Mouse (Mus musculus) spleen, adult 18-20 months (tissue): ENCODE results near the gene Olfr1224-ps1.
"Not testable (repeated sequence)": the region's sequence is repeated elsewhere in the genome, so short reads cannot be mapped to it uniquely, and the experiment has no call there.

ENCODE experiments used
- DNase-seq, 2 experiments: peaks; one replicate each; pipeline ENCODE4 v3.0.0; 2022; ENCODE audit warnings: mixed read lengths in 2 of 2

Gene Olfr1224-ps1

DNA sequence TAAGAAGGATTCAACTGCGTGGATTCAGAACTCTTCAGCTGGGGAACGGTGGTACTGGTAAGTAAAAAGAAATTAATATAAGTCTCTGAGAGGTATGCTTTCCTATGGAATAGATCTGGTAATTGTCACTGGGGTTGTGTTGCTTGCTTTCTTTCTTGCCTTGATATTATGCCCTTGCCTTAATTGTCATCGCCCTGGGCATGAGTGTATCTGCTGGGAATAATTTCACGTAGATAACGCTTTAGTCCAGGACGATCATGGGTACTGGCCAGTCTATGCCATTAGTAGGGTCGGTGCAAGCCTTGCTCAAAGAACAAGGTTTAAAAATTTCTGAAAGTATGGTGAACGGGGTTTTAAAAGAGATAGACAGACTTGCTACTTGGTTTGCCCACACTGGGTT lies at the start of gene Olfr1224-ps1:
Gene Olfr1224-ps1 (minus strand): TSS at position 101 of the 400 bp plus-strand sequence.
- not testable (repeated sequence) for DNase-seq

- no peak for DNase-seq
Observed at GRCm38 (mm10) chr2:89199948-89200347, 36.1 kb upstream of the Olfr1224-ps1 start, which contains the start of gene Olfr1226. Olfr1226 (minus strand) TSS chr2:89200048.

DNA sequence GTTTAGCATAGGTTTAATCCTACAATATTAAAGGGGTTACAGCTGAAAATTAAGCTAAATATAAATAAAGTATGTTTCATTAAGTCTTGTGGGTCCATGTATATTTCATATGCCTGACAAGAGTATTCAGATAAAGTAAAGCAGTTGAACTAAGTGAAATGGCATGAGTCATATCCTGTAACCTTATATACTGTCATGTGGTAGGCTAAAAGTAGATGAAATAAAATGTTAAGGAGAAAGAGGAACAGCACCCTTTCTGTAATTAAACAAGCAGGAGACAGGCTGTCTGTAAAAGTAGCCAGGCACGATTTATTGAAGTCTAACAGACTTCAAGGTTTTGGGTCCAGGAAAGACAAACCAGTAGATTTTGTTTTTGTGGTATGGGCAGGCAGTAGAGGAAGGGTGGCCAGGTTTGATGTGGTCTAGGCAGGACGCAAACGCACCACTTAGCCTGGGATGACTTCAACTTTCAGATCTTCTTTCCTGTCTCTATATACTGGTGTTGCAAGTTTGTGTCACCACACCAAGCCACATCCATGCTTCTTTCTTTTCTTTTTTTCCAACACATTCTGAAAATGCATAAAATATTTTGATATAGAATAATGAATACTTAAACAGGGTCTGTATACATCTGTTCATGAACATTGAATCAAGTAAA lies 32.6 kb upstream of the Olfr1224-ps1 start:
- no peak for DNase-seq

DNA sequence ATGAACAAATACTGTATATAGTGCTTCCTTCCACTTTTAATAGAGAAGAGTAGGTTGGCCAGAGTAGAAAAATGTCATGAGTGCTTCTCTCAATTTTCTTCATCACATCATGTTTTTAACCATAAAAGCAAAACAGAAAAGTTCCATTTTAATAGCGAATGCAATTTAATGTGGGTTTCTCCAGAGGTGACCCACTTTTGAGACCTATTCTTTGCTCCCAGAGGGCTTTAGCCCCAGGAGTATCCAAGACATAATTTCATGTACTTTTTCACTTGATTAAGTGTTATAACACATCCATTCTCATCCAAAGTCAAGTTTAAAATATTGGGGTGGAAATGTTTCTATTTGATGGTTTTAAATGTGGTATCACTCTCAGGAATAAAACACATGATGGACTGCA lies 10.7 kb upstream of the Olfr1224-ps1 start, which contains the start of gene Olfr1225:
Gene Olfr1225 (minus strand): TSS at position 101 of the 400 bp plus-strand sequence.
- no peak for DNase-seq

DNA sequence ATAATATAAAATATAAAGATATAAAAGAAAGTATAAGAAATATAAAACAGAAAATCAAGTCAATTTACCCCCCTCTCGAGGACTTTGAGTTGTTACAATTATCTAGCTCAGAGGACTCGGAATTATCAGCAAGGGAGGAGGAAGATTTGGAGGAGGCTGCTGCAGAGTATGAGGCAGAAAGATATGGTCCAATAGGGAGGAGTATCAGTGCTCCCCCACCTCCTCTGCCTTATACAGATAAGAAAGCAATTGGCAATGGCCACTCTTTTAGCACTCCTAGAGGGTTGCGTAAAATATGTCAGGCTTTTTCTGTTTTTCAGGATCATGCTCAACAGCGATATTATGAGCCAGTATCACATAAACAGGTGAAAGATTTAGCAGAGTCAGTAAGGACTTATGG lies 820 bp upstream of the Olfr1224-ps1 start:
- not testable (repeated sequence) for DNase-seq

GRCm38 (mm10) chr2:89151460-89151859 lies 12.4 kb downstream of the Olfr1224-ps1 start, which contains the start of gene Olfr1223:
Olfr1223 (minus strand) TSS chr2:89151560.
- DNase-seq, result no peak

GRCm38 (mm10) chr2:89132954-89133353 lies 30.9 kb downstream of the Olfr1224-ps1 start, which contains the start of gene Olfr1222:
Olfr1222 (minus strand) TSS chr2:89133054.
- DNase-seq, result no peak

DNA sequence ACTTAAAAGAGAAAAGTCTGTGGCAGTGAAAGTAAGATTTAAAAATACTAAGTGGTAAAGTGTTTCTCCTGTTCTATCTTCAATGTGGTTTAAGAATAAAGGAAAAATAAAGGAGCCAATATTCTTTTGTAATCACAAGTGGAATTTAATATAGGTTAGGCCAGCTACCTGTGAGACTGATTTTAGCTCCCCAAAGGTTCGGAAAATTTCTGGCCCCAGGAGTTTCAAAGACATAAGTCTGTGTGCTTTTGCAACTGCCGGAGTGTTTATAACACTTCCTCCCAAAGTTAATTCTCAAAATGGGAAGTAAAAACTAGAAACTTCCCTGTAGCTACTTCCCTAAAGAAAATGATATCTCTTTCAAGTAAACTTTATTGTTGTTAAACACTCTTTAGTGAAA lies 46.7 kb downstream of the Olfr1224-ps1 start, which contains the start of gene Olfr1221:
Gene Olfr1221 (minus strand): TSS at position 101 of the 400 bp plus-strand sequence.
- no peak for DNase-seq

DNA sequence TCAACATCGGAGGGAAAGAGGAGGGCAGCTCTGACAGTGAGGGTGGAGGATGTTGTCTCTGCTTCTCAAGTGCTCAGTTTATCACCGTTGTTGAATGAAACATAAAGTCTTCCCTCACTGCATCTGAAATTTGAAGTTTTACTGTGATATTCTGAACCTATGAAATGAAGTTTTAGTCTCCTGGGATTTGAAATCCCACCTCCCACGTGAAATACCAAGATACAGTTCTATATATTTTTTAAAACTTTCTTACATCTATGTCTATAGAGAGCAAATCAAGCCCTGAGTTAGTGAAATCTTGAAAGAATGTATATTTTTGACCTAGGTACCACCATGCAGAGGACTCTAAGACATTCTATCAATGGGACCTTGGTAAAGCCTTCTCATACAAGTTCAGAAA lies 57.2 kb downstream of the Olfr1224-ps1 start, which contains the start of gene Olfr1220:
Gene Olfr1220 (minus strand): TSS at position 101 of the 400 bp plus-strand sequence.
- DNase-seq, result no peak

- DNase-seq, result no peak
Observed at GRCm38 (mm10) chr2:89105651-89106050, 58.2 kb downstream of the Olfr1224-ps1 start.
